In genomic region chr4:136802446-136802845, GRCm38 (mm10) we compare ENCODE assay signal across 8 mouse cellular contexts. TPM values are rescaled to one million over a fixed set of nuclear protein-coding genes. Genes with fewer than 3 reads are reported as not detected.
DNase-seq lines count a peak whose midpoint lies in the region; ATAC-seq lines count a peak whose summit lies in the region.

No protein-coding gene starts in this region.

- WGBS in midbrain, embryonic 12.5 days: 74% methylated on average over 12 of the region's 12 CpGs
- WGBS in midbrain, embryonic 16.5 days: 64% methylated on average over 12 of the region's 12 CpGs
- 74% methylated on average over 12 of the region's 12 CpGs for WGBS in hindbrain, embryonic 12.5 days

- no peak overlapping the region for H3K4me3 ChIP-seq in midbrain, embryonic 12.5 days
- no peak overlapping the region for H3K4me3 ChIP-seq in midbrain, embryonic 16.5 days (ENCODE audit: low read depth, low read length)
- H3K4me3 ChIP-seq in hindbrain, embryonic 12.5 days: no peak overlapping the region

- no peak for ATAC-seq in midbrain, embryonic 12.5 days (ENCODE audit: low FRiP score, low read depth)
- no peak for ATAC-seq in midbrain, embryonic 16.5 days
- ATAC-seq in hindbrain, embryonic 12.5 days (ENCODE audit: low FRiP score): no peak

- H3K27me3 ChIP-seq in midbrain, embryonic 12.5 days: no peaks in the 10 kb centered on the region
- no peaks in the 10 kb centered on the region for H3K27me3 ChIP-seq in midbrain, embryonic 16.5 days (ENCODE audit: control insufficient read depth, insufficient read depth, low read depth, low read length)
- no peaks in the 10 kb centered on the region for H3K27me3 ChIP-seq in hindbrain, embryonic 12.5 days

- DNase-seq in fibroblast of lung, adult 2 months (ENCODE audit: low read depth): peak; percentile 78
- peak; percentile 70 to 74 for DNase-seq in lung, adult 18-20 months
- DNase-seq in thymus, postnatal 10 days (ENCODE audit: low spot score in 2 of 2): peak; percentile 55 to 58
- no peak for DNase-seq in cerebellum, postnatal 36 days
- no peak for DNase-seq in left cerebral cortex, adult 18-20 months (ENCODE audit: low spot score in 2 of 2)

- H3K4me1 ChIP-seq in midbrain, embryonic 12.5 days: peaks cover 90% of the 10 kb centered on the region
- H3K4me1 ChIP-seq in midbrain, embryonic 16.5 days (ENCODE audit: control insufficient read depth, insufficient read depth, low read length): peaks cover 28% of the 10 kb centered on the region
- peaks cover 76% of the 10 kb centered on the region for H3K4me1 ChIP-seq in hindbrain, embryonic 12.5 days

- no peak overlapping the region for H3K9ac ChIP-seq in midbrain, embryonic 12.5 days (replicated peaks)
- no peak overlapping the region for H3K9ac ChIP-seq in midbrain, embryonic 16.5 days (ENCODE audit: low read depth, low read length)
- no peak overlapping the region for H3K9ac ChIP-seq in hindbrain, embryonic 12.5 days

- H3K36me3 ChIP-seq in midbrain, embryonic 12.5 days: peaks cover 9% of the 10 kb centered on the region; the same call in 1 of the 2 replicates
- no peaks in the 10 kb centered on the region for H3K36me3 ChIP-seq in midbrain, embryonic 16.5 days (ENCODE audit: control insufficient read depth, insufficient read depth, low read length)
- 0 out of 2 replicates have a peak, but pooled peaks cover 3% of the 10 kb centered on the region for H3K36me3 ChIP-seq in hindbrain, embryonic 12.5 days

- H3K27ac ChIP-seq in midbrain, embryonic 12.5 days (replicated peaks): peak overlapping the region; percentile 8; the same call in 1 of the 2 replicates
- H3K27ac ChIP-seq in midbrain, embryonic 16.5 days (ENCODE audit: low read length): no peak overlapping the region
- no peak overlapping the region for H3K27ac ChIP-seq in hindbrain, embryonic 12.5 days

- H3K4me2 ChIP-seq in midbrain, embryonic 12.5 days (replicated peaks): no peak overlapping the region
- H3K4me2 ChIP-seq in midbrain, embryonic 16.5 days (ENCODE audit: low read length): no peak overlapping the region
- H3K4me2 ChIP-seq in hindbrain, embryonic 12.5 days (replicated peaks): no peak overlapping the region

- no peaks in the 10 kb centered on the region for H3K9me3 ChIP-seq in midbrain, embryonic 12.5 days
- no peaks in the 10 kb centered on the region for H3K9me3 ChIP-seq in midbrain, embryonic 16.5 days (replicated peaks; ENCODE audit: control insufficient read depth, low read length, poor library complexity, severe bottlenecking)
- H3K9me3 ChIP-seq in hindbrain, embryonic 12.5 days (replicated peaks): no peaks in the 10 kb centered on the region

RNA-seq across cellular contexts. Expression of gene Ephb2, which starts 33.3 kb away (rescaled TPM):
- polyA plus RNA-seq in midbrain, embryonic 12.5 days (2016; fragmentation: Nextera tagmentation; extraction: Ambion mirVana): 39.8 and 40.0 TPM in 2 replicates
- 13.1 and 17.5 TPM in 2 replicates for polyA plus RNA-seq in midbrain, embryonic 16.5 days (2015; fragmentation: Nextera tagmentation; extraction: Ambion mirVana)
- 25.4 and 30.8 TPM in 2 replicates for polyA plus RNA-seq in hindbrain, embryonic 12.5 days (2016; fragmentation: Nextera tagmentation; extraction: Ambion mirVana)
- total RNA-seq in left cerebral cortex, adult 18-20 months (2021): 10 to 100 TPM; 14.9 to 16.1 TPM

Comparison
In these comparisons a context has a peak if more than half of its experiments do, and no peak if none do; other contexts are left out.
1. DNase-seq: peak in fibroblast of lung, adult 2 months (single experiment), lung, adult 18-20 months (2 of 2) and thymus, postnatal 10 days (2 of 2); none in cerebellum, postnatal 36 days (0 of 2) and left cerebral cortex, adult 18-20 months (0 of 2).